ENCODE assay signal across 8 mouse cellular contexts in genomic region chr19:6977759-6978638, GRCm38 (mm10). TPM values are rescaled to one million over a fixed set of nuclear protein-coding genes. Genes with fewer than 3 reads are reported as not detected.
DNase-seq lines count a peak whose midpoint lies in the region; ATAC-seq and TF ChIP-seq lines count a peak whose summit lies in the region.

No protein-coding gene starts in this region.

- H3K9me3 ChIP-seq in forebrain, embryonic 11.5 days (ENCODE audit: control insufficient read depth, low read length) = no peaks in the 10 kb centered on the region
- no peaks in the 10 kb centered on the region for H3K9me3 ChIP-seq in limb, embryonic 12.5 days

- H3K9ac ChIP-seq in liver, adult 2 months (ENCODE audit: low read depth, low read length) = no peak overlapping the region
- peak overlapping the region; percentile 27; the same call in 1 of the 2 replicates for H3K9ac ChIP-seq in forebrain, embryonic 11.5 days (ENCODE audit: low read length)
- 0 out of 2 replicates have a peak overlapping the region, but pooled peaks have one; percentile 18 for H3K9ac ChIP-seq in limb, embryonic 12.5 days (replicated peaks)

- peak overlapping the region; percentile 67 for H3K4me2 ChIP-seq in forebrain, embryonic 11.5 days (ENCODE audit: low read depth, low read length, severe bottlenecking)
- peak overlapping the region; percentile 80; the same call in 1 of the 2 replicates for H3K4me2 ChIP-seq in limb, embryonic 12.5 days

- no peaks in the 10 kb centered on the region for H3K27me3 ChIP-seq in liver, adult 2 months (ENCODE audit: control insufficient read depth, insufficient read depth, low read length)
- no peaks in the 10 kb centered on the region for H3K27me3 ChIP-seq in forebrain, embryonic 11.5 days (ENCODE audit: control insufficient read depth, insufficient read depth, low read length)
- H3K27me3 ChIP-seq in limb, embryonic 12.5 days = no peaks in the 10 kb centered on the region; the same call in 1 of the 2 replicates

- no peak for DNase-seq in liver, adult 2 months (ENCODE audit: extremely low read depth, low read depth, low spot score)
- no peak for DNase-seq in liver
- no peak for DNase-seq in forebrain, embryonic 11.5 days (ENCODE audit: low spot score)
- DNase-seq in lung, adult 2 months = no peak
- DNase-seq in right cerebral cortex, adult 2 months (ENCODE audit: low spot score in 2 of 2) = no peak

- H3K4me3 ChIP-seq in liver, adult 2 months (ENCODE audit: insufficient read depth, low read depth, low read length) = no peak overlapping the region
- H3K4me3 ChIP-seq in forebrain, embryonic 11.5 days (ENCODE audit: low read depth, low read length) = peak overlapping the region; percentile 42; the same call in 1 of the 2 replicates
- 0 out of 2 replicates have a peak overlapping the region, but pooled peaks have one; percentile 67 for H3K4me3 ChIP-seq in limb, embryonic 12.5 days (replicated peaks)
- H3K4me3 ChIP-seq in olfactory bulb, adult 2 months (ENCODE audit: insufficient read depth, low read depth, low read length) = no peak overlapping the region
- no peak overlapping the region for H3K4me3 ChIP-seq in lung, adult 2 months (replicated peaks; ENCODE audit: extremely low read depth, low read depth, low read length)

- peak overlapping the region; percentile 5 for H3K27ac ChIP-seq in liver, adult 2 months (replicated peaks; ENCODE audit: insufficient read depth, low read depth, low read length)
- H3K27ac ChIP-seq in forebrain, embryonic 11.5 days (ENCODE audit: low read depth, low read length) = no peak overlapping the region
- peak overlapping the region; percentile 41; the same call in 1 of the 2 replicates for H3K27ac ChIP-seq in limb, embryonic 12.5 days
- 0 out of 2 replicates have a peak overlapping the region, but pooled peaks have one; percentile 16 for H3K27ac ChIP-seq in olfactory bulb, adult 2 months (ENCODE audit: insufficient read depth, low read depth, low read length)

- no peak for TF ChIP-seq CTCF in liver, adult 2 months (IDR thresholded peaks at IDR 0.05; ENCODE audit: low read depth, low read length)
- no peak for TF ChIP-seq CTCF in olfactory bulb, adult 2 months (IDR thresholded peaks at IDR 0.05; ENCODE audit: insufficient read depth, low read depth, low read length)
- no peak for TF ChIP-seq CTCF in lung, adult 2 months (IDR thresholded peaks at IDR 0.05; ENCODE audit: insufficient read depth, low read length)

- TF ChIP-seq POLR2A in liver, adult 2 months (IDR thresholded peaks at IDR 0.05; ENCODE audit: extremely low read depth, insufficient read depth, low read length) = no peak
- TF ChIP-seq POLR2A in olfactory bulb, adult 2 months (IDR thresholded peaks at IDR 0.05; ENCODE audit: insufficient read depth, low read depth, low read length) = no peak
- TF ChIP-seq POLR2A in lung, adult 2 months (IDR thresholded peaks at IDR 0.05; ENCODE audit: borderline replicate concordance, extremely low read depth, low read depth, low read length) = no peak

- H3K36me3 ChIP-seq in liver, adult 2 months (ENCODE audit: control insufficient read depth, insufficient read depth, low read length) = peaks cover 3% of the 10 kb centered on the region; the same call in 1 of the 2 replicates
- H3K36me3 ChIP-seq in forebrain, embryonic 11.5 days (ENCODE audit: control insufficient read depth, insufficient read depth, low read length) = no peaks in the 10 kb centered on the region; the same call in 1 of the 2 replicates
- peaks cover 35% of the 10 kb centered on the region for H3K36me3 ChIP-seq in limb, embryonic 12.5 days

- H3K79me2 ChIP-seq in liver, adult 2 months (ENCODE audit: control insufficient read depth, insufficient read depth, low read length) = peaks cover 8% of the 10 kb centered on the region; the same call in 1 of the 2 replicates

- no peak for ATAC-seq in forebrain, embryonic 11.5 days (replicated peaks; ENCODE audit: low FRiP score)
- ATAC-seq in limb, embryonic 12.5 days (ENCODE audit: insufficient number of reproducible peaks, insufficient read depth, low FRiP score, low TSS enrichment, low read depth) = no peak
- ATAC-seq in granulocyte monocyte progenitor cell, adult 5-6 weeks (replicated peaks; ENCODE audit: poor library complexity, severe bottlenecking) = no peak

- peaks cover 22% of the 10 kb centered on the region for H3K4me1 ChIP-seq in liver, adult 2 months (ENCODE audit: control insufficient read depth, insufficient read depth, low read length)
- H3K4me1 ChIP-seq in forebrain, embryonic 11.5 days (replicated peaks; ENCODE audit: control insufficient read depth, insufficient read depth, low read length) = peaks cover 24% of the 10 kb centered on the region
- H3K4me1 ChIP-seq in limb, embryonic 12.5 days (replicated peaks) = peaks cover 53% of the 10 kb centered on the region
- H3K4me1 ChIP-seq in olfactory bulb, adult 2 months (ENCODE audit: control insufficient read depth, insufficient read depth, low read length) = peaks cover 28% of the 10 kb centered on the region
- H3K4me1 ChIP-seq in lung, adult 2 months (ENCODE audit: control insufficient read depth, insufficient read depth, low read length) = peaks cover 15% of the 10 kb centered on the region

- 89% methylated on average over 13 of the region's 13 CpGs for WGBS in liver, adult 2 months
- WGBS in forebrain, embryonic 11.5 days = 89% methylated on average over 13 of the region's 13 CpGs
- WGBS in limb, embryonic 12.5 days = 81% methylated on average over 13 of the region's 13 CpGs
- WGBS in olfactory bulb, adult 2 months = 68% methylated on average over 13 of the region's 13 CpGs
- 83% methylated on average over 13 of the region's 13 CpGs for WGBS in lung, adult 2 months

RNA-seq across cellular contexts. Expression of gene Plcb3, which starts 1.7 kb away (rescaled TPM):
- total RNA-seq in liver, adult 2 months (2014; rRNA removed) = 5.9 and 9.6 TPM in 2 replicates
- polyA plus RNA-seq in liver, adult 2 months (2012; rRNA removed) = 15.7 and 27.6 TPM in 2 replicates
- polyA plus RNA-seq in forebrain, embryonic 11.5 days (2014; fragmentation: Nextera tagmentation; extraction: Ambion mirVana) = 21.2 and 24.1 TPM in 2 replicates
- 41.4 and 41.7 TPM in 2 replicates for polyA plus RNA-seq in limb, embryonic 12.5 days (2016; fragmentation: Nextera tagmentation; extraction: Ambion mirVana)
- not detected in 2 replicates for polyA plus RNA-seq in olfactory bulb, adult 2 months (2012; ENCODE audit: insufficient read depth, insufficient read length, low replicate concordance, missing spikeins)
- 8.0 and 14.6 TPM in 2 replicates for total RNA-seq in granulocyte monocyte progenitor cell, adult 5-6 weeks (2014; fragmentation: Nextera tagmentation)
- total RNA-seq in granulocyte monocyte progenitor cell, adult 5-6 weeks (2017) = 7.1 and 10.9 TPM in 2 replicates
- polyA plus RNA-seq in lung, adult 2 months (2012; rRNA removed) = 109 and 124 TPM in 2 replicates

RNA-seq across cellular contexts. Expression of gene Fkbp2, which starts 2.3 kb away (rescaled TPM):
- 66.2 and 92.8 TPM in 2 replicates for total RNA-seq in liver, adult 2 months (2014; rRNA removed)
- 60.0 and 97.3 TPM in 2 replicates for polyA plus RNA-seq in liver, adult 2 months (2012; rRNA removed)
- polyA plus RNA-seq in forebrain, embryonic 11.5 days (2014; fragmentation: Nextera tagmentation; extraction: Ambion mirVana) = 65.4 and 80.7 TPM in 2 replicates
- 65.8 and 73.6 TPM in 2 replicates for polyA plus RNA-seq in limb, embryonic 12.5 days (2016; fragmentation: Nextera tagmentation; extraction: Ambion mirVana)
- not detected in 2 replicates for polyA plus RNA-seq in olfactory bulb, adult 2 months (2012; ENCODE audit: insufficient read depth, insufficient read length, low replicate concordance, missing spikeins)
- 98.9 and 160 TPM in 2 replicates for total RNA-seq in granulocyte monocyte progenitor cell, adult 5-6 weeks (2014; fragmentation: Nextera tagmentation)
- 173 and 197 TPM in 2 replicates for total RNA-seq in granulocyte monocyte progenitor cell, adult 5-6 weeks (2017)
- 42.3 and 51.3 TPM in 2 replicates for polyA plus RNA-seq in lung, adult 2 months (2012; rRNA removed)

RNA-seq across cellular contexts. Expression of gene Ppp1r14b, which starts 3.2 kb away (rescaled TPM):
- 14.0 and 24.0 TPM in 2 replicates for total RNA-seq in liver, adult 2 months (2014; rRNA removed)
- polyA plus RNA-seq in liver, adult 2 months (2012; rRNA removed) = 34.5 and 38.2 TPM in 2 replicates
- polyA plus RNA-seq in forebrain, embryonic 11.5 days (2014; fragmentation: Nextera tagmentation; extraction: Ambion mirVana) = 305 and 329 TPM in 2 replicates
- 245 and 288 TPM in 2 replicates for polyA plus RNA-seq in limb, embryonic 12.5 days (2016; fragmentation: Nextera tagmentation; extraction: Ambion mirVana)
- not detected in 2 replicates for polyA plus RNA-seq in olfactory bulb, adult 2 months (2012; ENCODE audit: insufficient read depth, insufficient read length, low replicate concordance, missing spikeins)
- total RNA-seq in granulocyte monocyte progenitor cell, adult 5-6 weeks (2014; fragmentation: Nextera tagmentation) = 194 and 276 TPM in 2 replicates
- total RNA-seq in granulocyte monocyte progenitor cell, adult 5-6 weeks (2017) = 94.5 and 105 TPM in 2 replicates
- 47.1 and 53.6 TPM in 2 replicates for polyA plus RNA-seq in lung, adult 2 months (2012; rRNA removed)

RNA-seq across cellular contexts. Expression of gene Vegfb, which starts 9.5 kb away (rescaled TPM):
- total RNA-seq in liver, adult 2 months (2014; rRNA removed) = 1.9 and 3.2 TPM in 2 replicates
- polyA plus RNA-seq in liver, adult 2 months (2012; rRNA removed) = 16.8 and 20.4 TPM in 2 replicates
- polyA plus RNA-seq in forebrain, embryonic 11.5 days (2014; fragmentation: Nextera tagmentation; extraction: Ambion mirVana) = 29.5 and 32.7 TPM in 2 replicates
- polyA plus RNA-seq in limb, embryonic 12.5 days (2016; fragmentation: Nextera tagmentation; extraction: Ambion mirVana) = 53.8 and 55.2 TPM in 2 replicates
- polyA plus RNA-seq in olfactory bulb, adult 2 months (2012; ENCODE audit: insufficient read depth, insufficient read length, low replicate concordance, missing spikeins) = not detected in 2 replicates
- total RNA-seq in granulocyte monocyte progenitor cell, adult 5-6 weeks (2014; fragmentation: Nextera tagmentation) = 27.6 and 35.2 TPM in 2 replicates
- 6.2 and 7.4 TPM in 2 replicates for total RNA-seq in granulocyte monocyte progenitor cell, adult 5-6 weeks (2017)
- polyA plus RNA-seq in lung, adult 2 months (2012; rRNA removed) = 30.1 and 35.3 TPM in 2 replicates

RNA-seq across cellular contexts. Expression of gene Dnajc4, which starts 14.4 kb away (rescaled TPM):
- 11.2 and 13.3 TPM in 2 replicates for total RNA-seq in liver, adult 2 months (2014; rRNA removed)
- 22.3 and 23.7 TPM in 2 replicates for polyA plus RNA-seq in liver, adult 2 months (2012; rRNA removed)
- polyA plus RNA-seq in forebrain, embryonic 11.5 days (2014; fragmentation: Nextera tagmentation; extraction: Ambion mirVana) = 14.5 and 18.8 TPM in 2 replicates
- polyA plus RNA-seq in limb, embryonic 12.5 days (2016; fragmentation: Nextera tagmentation; extraction: Ambion mirVana) = 21.2 and 22.8 TPM in 2 replicates
- polyA plus RNA-seq in olfactory bulb, adult 2 months (2012; ENCODE audit: insufficient read depth, insufficient read length, low replicate concordance, missing spikeins) = not detected in 2 replicates
- total RNA-seq in granulocyte monocyte progenitor cell, adult 5-6 weeks (2014; fragmentation: Nextera tagmentation) = 6.4 and 16.5 TPM in 2 replicates
- total RNA-seq in granulocyte monocyte progenitor cell, adult 5-6 weeks (2017) = 7.9 and 11.8 TPM in 2 replicates
- 36.9 and 38.9 TPM in 2 replicates for polyA plus RNA-seq in lung, adult 2 months (2012; rRNA removed)

Comparison
In these comparisons a context has a peak if more than half of its experiments do, and no peak if none do; other contexts are left out.
1. H3K4me3 ChIP-seq: peak in forebrain, embryonic 11.5 days (single experiment) and limb, embryonic 12.5 days (single experiment); none in liver, adult 2 months (single experiment), olfactory bulb, adult 2 months (single experiment) and lung, adult 2 months (single experiment).
2. RNA of gene Fkbp2, which starts 2.3 kb away (polyA plus RNA-seq): 65.8 to 73.6 TPM in limb, embryonic 12.5 days, 65.4 to 80.7 TPM in forebrain, embryonic 11.5 days, 60.0 to 97.3 TPM in liver, adult 2 months and 42.3 to 51.3 TPM in lung, adult 2 months; not detected in olfactory bulb, adult 2 months; every median in the first group is over 10 times any median in the second.